Mouse (Mus musculus): Measurements from ENCODE around the gene Dus3l.

DNA sequence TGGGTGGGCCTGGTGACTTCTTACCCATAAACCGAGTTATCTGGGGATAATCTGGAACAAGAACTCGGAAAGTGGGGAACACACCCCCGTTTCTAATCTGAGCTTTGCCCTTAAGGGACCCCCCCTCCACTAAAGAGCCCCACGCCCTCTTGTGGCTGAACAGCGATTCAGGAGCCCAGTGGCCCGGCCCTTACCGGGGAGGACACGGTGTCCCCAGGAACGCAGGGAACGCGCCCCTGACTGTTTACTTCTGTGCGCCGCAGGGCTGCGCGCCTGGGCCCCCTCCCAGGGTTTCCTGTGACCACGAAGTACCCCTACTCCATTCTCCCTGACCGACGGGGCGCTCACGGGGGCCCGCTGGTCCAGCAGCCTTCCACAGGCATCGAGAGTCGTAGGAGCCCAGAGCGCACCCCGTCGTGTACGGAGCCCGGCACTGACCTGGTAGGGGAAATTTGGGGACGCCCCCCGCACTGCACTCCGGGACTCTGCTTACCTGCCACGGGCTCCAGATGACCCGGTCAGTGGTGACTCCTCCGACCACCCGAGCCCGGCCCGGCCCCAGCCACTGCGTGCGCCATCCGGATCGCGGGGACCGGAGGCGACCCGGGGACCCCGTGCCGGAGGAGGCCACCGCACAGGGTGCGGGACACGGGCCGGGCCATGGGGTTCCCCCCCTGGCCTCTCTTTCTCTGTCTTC, 7.7 kb upstream of the Dus3l start:
- TF ChIP-seq CTCF (IDR thresholded peaks at IDR 0.05) (peak; percentile 70), POLR2A (IDR thresholded peaks at IDR 0.05; ENCODE audit: insufficient read depth, low read depth, low read length) (no peak), EP300 (IDR thresholded peaks at IDR 0.05; ENCODE audit: insufficient read depth, low read depth, low read length) (no peak)
